Comparison of ENCODE assay signal across 8 mouse cellular contexts in genomic region chr5:65492716-65493531, GRCm38 (mm10). TPM values are rescaled to one million over a fixed set of nuclear protein-coding genes. Genes with fewer than 3 reads are reported as not detected.
DNase-seq lines count a peak whose midpoint lies in the region.

TSS of gene Gm43552 (minus strand) at chr5:65492833.

- no peaks in the 10 kb centered on the region for H3K27me3 ChIP-seq in megakaryocyte, embryonic 14.5 days (replicated peaks)

- peaks cover 60% of the 10 kb centered on the region for H3K4me1 ChIP-seq in megakaryocyte, embryonic 14.5 days

- DNase-seq in adrenal gland, adult (ENCODE audit: inconsistent age in 2 of 2, low spot score in 1 of 2) = peak; percentile 99
- DNase-seq in embryo, embryonic 10 days (ENCODE audit: low spot score) = peak; percentile 88
- DNase-seq in gastrocnemius, postnatal 10 days = peak; percentile 90
- DNase-seq in induced T-regulatory cell, adult 2 months (ENCODE audit: low read depth) = peak; percentile 98
- peak; percentile 92 to 97 for DNase-seq in left cerebral cortex, adult 9 months (ENCODE audit: low spot score in 2 of 2)
- DNase-seq in right cerebral cortex, adult 2 months (ENCODE audit: low spot score in 2 of 2) = peak; percentile 94 to 97
- peak; percentile 82 for DNase-seq in urinary bladder, postnatal 10 days (ENCODE audit: low spot score)

- H3K4me3 ChIP-seq in megakaryocyte, embryonic 14.5 days (replicated peaks) = peak within 1 kb of the TSS; percentile 95

- peaks cover 13% of the 10 kb centered on the region for H3K36me3 ChIP-seq in megakaryocyte, embryonic 14.5 days (replicated peaks; ENCODE audit: low read length)

- H3K9me3 ChIP-seq in megakaryocyte, embryonic 14.5 days = no peaks in the 10 kb centered on the region

RNA-seq across cellular contexts. Expression of gene Gm43552, which starts in this region (rescaled TPM):
- 1 to 10 TPM; 1.3 to 3.7 TPM for total RNA-seq in gastrocnemius, postnatal 10 days (2021)
- polyA plus RNA-seq in megakaryocyte, embryonic 14.5 days (2012; ENCODE audit: insufficient read depth, low replicate concordance) = 52.6 TPM in 1 of 2 replicates, not detected in the other

Comparison
In these comparisons a context has a peak if more than half of its experiments do, and no peak if none do; other contexts are left out.
1. Peak in every context shown above with its lines: DNase-seq and H3K4me3 ChIP-seq.